Mouse (Mus musculus) 416B (cell line): ENCODE measurements at regions not wholly inside any gene's neighbourhood (a gene's known extent, or its start where the extent isn't known, plus 50 kb on each side); places are given as distances from the start of the nearest gene placed in this dataset.

ENCODE experiments used
- DNase-seq: peaks from one replicate; pipeline ENCODE4 v3.0.0; 2011; ENCODE audit warnings: low read depth

DNA sequence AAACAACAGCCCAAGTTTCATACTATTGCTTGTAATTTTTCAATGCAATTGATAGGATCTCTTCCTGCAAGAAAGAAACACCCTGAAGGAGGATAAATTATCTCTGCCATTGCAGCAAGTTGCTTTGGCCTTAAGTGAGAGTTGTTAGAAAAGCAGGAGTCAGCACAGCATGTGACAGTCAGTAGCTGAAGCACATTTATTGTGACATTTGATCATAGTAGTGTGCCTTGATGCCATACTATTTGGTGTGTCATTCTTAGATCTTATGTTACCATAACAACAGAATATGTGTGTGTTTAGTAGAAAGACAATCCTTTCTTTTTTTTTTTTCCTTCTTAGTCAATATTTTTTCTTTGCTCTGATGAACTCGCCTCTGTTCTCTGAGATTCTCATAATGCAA, 115.5 kb upstream of the Tusc1 start:
- no peak for DNase-seq

DNA sequence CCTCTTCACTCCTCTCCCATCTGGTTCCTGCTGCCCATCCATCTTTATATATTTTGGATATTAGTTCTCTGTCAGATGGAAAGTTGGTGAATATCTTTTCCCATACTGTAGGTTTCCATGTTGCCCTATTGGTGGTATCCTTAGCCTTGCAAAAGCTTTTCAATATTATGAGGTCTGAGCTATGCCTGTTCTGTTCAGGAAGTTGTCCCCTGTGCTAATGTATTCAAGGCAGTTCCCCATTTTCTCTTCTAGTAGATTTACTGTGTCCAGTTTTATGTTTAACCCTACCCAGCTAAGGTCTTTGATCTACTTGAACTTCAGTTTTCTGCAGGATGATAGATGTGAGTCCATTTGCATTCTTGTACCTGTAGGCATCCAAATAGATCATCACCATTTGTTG, 109.4 kb upstream of the Tusc1 start:
- no peak for DNase-seq

GRCm38 (mm10) chr4:93438587-93439336, 103.5 kb upstream of the Tusc1 start:
- no peak for DNase-seq

- DNase-seq = no peak
Measured at GRCm38 (mm10) chr4:93437386-93438130, 102.2 kb upstream of the Tusc1 start.

GRCm38 (mm10) chr4:93412695-93413094, 77.4 kb upstream of the Tusc1 start:
- no peak for DNase-seq

DNA sequence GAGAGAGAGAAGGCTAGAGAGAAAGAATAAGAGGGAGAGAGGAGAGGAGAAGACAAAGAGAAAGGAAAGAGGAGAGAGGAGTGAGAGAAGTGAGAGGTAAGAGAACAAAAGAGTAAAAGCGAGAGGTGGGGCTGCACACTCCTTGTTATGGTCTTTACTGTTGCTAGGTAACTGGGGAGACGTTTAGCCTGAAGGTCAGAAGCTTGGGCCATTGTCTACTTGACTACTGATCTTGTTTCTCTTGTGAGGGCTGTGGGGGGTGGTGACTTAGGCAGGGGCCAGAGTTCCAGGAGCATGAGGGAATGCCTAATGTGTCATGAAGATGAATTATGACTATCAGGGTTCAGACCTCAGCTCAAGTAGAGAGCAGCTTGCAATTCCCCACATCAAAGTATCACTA, 71.6 kb upstream of the Tusc1 start:
- DNase-seq = no peak

- DNase-seq = no peak
Measured at GRCm38 (mm10) chr4:93400579-93400978, 65.3 kb upstream of the Tusc1 start.
